Mouse (Mus musculus) thymus, postnatal 14 days (tissue): ENCODE results near the gene Inka1.
"Not testable (repeated sequence)": the region's sequence is repeated elsewhere in the genome, so short reads cannot be mapped to it uniquely, and the experiment has no call there.

ENCODE experiments used
- DNase-seq: peaks from one replicate; pipeline ENCODE4 v3.0.0; 2021

The Inka1 gene

GRCm38 (mm10) chr9:107985131-107986119, at the start of gene Inka1:
Gene Inka1 (minus strand): TSS chr9:107985879.
- peak; percentile 96 for DNase-seq

- DNase-seq = no peak
These were observed 46.4 kb upstream of the Inka1 start for GRCm38 (mm10) chr9:108032126-108032525.

- DNase-seq = no peak
These were observed 42.2 kb upstream of the Inka1 start for GRCm38 (mm10) chr9:108027867-108028266.

- DNase-seq = no peak
These were observed 40.9 kb upstream of the Inka1 start for GRCm38 (mm10) chr9:108026584-108026983.

GRCm38 (mm10) chr9:108023216-108023615, 37.5 kb upstream of the Inka1 start:
- DNase-seq = no peak

- no peak for DNase-seq
These were observed 35.1 kb upstream of the Inka1 start for GRCm38 (mm10) chr9:108020741-108021140.

- no peak for DNase-seq
These were observed 31.4 kb upstream of the Inka1 start for GRCm38 (mm10) chr9:108017127-108017526.

- not testable (repeated sequence) for DNase-seq
These were observed 27.9 kb upstream of the Inka1 start for GRCm38 (mm10) chr9:108013577-108013976.

GRCm38 (mm10) chr9:108010385-108010784, 24.7 kb upstream of the Inka1 start:
- no peak for DNase-seq

GRCm38 (mm10) chr9:108008041-108008440, 22.4 kb upstream of the Inka1 start:
- DNase-seq = no peak

- DNase-seq = peak; percentile 58
These were observed 17.8 kb upstream of the Inka1 start for GRCm38 (mm10) chr9:108003531-108003890.

GRCm38 (mm10) chr9:108002778-108003530, 17.3 kb upstream of the Inka1 start:
- DNase-seq = no peak

GRCm38 (mm10) chr9:108001922-108002770, 16.5 kb upstream of the Inka1 start, which contains the start of gene Ip6k1:
Gene Ip6k1 (plus strand): TSS chr9:108002501.
- peak; percentile 100 for DNase-seq

- DNase-seq = no peak
These were observed 10.4 kb upstream of the Inka1 start, which contains the start of gene Gm20662 for GRCm38 (mm10) chr9:107996049-107996448. Gene Gm20662 (plus strand): TSS chr9:107996349.

- no peak for DNase-seq
These were observed 9.8 kb upstream of the Inka1 start for GRCm38 (mm10) chr9:107995513-107995912.

GRCm38 (mm10) chr9:107994464-107994863, 8.8 kb upstream of the Inka1 start:
- DNase-seq = no peak

GRCm38 (mm10) chr9:107993013-107993412, 7.3 kb upstream of the Inka1 start:
- peak; percentile 59 for DNase-seq

GRCm38 (mm10) chr9:107992197-107992596, 6.5 kb upstream of the Inka1 start, which contains the start of gene Cdhr4:
Gene Cdhr4 (plus strand): TSS chr9:107992497.
- DNase-seq = no peak

GRCm38 (mm10) chr9:107987950-107988349, 2.3 kb upstream of the Inka1 start:
- DNase-seq = no peak

- peak; percentile 84 for DNase-seq
These were observed 697 bp upstream of the Inka1 start for GRCm38 (mm10) chr9:107986376-107986775.

- no peak for DNase-seq
These were observed 974 bp downstream of the Inka1 start for GRCm38 (mm10) chr9:107984754-107985055.

GRCm38 (mm10) chr9:107984052-107984753, 1.5 kb downstream of the Inka1 start:
- no peak for DNase-seq
